Mouse (Mus musculus) kidney, adult 9 months (tissue): ENCODE results near the gene Wdr77.
"Not testable (repeated sequence)": the region's sequence is repeated elsewhere in the genome, so short reads cannot be mapped to it uniquely, and the experiment has no call there.

Experiments used
- DNase-seq: peaks from one replicate; pipeline ENCODE4 v3.0.0; 2022

The Wdr77 gene

DNA sequence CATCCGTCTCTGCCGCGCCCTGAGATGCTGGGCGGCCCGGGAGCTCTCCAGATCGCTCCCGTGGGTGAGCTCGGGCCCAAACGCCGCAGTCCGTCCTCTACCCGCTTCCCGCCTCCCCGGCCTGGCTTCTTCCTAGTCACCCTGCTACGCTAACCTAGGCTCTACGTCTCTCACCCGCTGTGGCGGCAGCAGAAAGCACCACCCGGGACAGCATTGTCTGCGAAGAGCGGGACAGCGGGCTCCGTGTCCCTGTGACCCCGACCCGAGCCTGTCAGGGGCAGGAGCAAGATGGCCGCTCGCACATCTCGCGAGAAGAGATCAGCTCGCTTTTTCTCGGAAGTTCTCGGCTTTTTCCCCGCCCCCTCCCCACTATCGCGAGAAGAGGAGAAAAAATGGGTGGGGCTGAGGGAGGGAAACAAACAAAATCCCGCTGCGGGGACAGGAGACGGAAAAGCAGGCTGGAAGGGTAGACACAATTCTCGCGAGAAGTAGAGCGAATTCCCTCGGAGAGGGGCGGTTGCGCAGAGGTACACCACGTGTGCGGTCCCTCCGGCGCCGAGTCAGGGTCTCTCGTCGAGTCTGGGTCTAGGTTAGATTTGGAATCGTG lies at the start of gene Wdr77:
Gene Wdr77, plus strand, starts transcription at position 396 of the 607 bp plus-strand sequence.
- peak; percentile 98 for DNase-seq

GRCm38 (mm10) chr3:105910519-105911190 lies 48.5 kb upstream of the Wdr77 start:
- DNase-seq = no peak

DNA sequence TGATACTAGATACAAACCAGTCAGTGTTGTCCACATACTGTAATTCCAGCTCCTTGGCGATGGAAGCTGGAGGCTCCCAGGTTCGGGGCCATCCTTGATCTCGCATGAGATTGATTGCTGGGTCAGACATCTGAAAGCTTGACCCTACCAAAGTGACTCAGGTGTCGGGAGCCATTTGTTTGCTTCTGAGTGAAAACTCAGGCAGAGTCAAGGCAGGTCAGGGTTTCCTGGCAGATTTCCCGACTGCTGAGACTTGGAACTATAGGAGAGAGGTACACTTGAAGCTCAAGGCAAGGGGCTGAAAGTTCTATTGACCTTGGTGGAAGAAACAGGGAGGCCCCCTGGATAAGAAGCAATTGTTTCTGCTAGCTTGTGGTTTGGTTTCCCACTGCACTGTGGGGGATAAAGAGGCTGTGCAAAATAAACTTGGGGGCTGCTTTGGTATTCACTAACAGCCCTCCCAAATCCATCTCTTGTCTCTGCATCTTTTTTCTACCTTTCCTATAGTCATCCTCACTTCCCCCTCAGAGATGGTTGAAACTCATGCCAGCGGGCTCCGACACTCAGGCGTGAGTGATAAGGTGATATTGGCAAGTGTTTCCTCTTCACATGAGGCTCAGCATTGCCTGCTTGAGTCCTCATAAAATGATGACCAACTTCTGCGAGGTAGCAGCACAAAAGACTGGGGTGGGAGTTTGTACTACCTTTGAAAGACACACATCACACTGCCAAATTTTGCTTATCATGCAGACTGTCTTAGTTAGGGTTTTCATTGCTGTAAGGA lies 46.9 kb upstream of the Wdr77 start:
- DNase-seq = no peak

GRCm38 (mm10) chr3:105913839-105914681 lies 45.1 kb upstream of the Wdr77 start:
- DNase-seq = no peak

- DNase-seq = no peak
Observed at GRCm38 (mm10) chr3:105915281-105915680, 43.9 kb upstream of the Wdr77 start.

- not testable (repeated sequence) for DNase-seq
Observed at GRCm38 (mm10) chr3:105916455-105916854, 42.7 kb upstream of the Wdr77 start.

DNA sequence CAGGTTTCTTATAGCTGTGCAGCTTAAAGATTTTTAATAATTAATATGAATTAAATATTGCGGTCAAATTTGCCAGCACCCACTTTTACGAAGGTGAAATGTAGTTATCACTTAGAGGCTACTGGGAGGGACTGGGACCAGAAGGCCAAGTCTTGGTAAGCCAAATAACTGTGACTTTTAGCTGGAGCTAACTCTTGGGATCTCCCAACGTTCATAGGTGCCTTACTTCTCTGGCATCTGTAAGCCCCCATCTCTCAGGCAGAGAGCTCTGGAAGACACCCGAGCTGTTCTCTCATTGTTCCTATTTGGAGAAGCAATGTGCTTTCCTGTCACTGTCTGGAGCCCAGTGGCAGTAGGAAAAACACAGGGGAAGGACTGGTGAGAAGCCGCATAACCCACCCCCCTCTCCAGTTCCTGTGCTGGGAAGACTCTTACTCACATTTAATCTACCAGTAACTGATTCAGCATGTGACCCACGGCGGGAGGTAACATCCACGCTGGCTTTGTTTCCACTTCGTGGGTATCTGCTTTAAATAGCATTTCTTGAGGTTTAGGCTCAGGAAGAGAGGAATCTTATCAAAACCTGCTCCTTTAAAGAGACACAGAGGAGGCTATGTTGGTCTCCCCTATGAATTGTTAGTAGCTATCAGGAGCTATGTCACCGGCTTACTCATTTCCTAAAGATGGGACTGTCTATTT lies 41.4 kb upstream of the Wdr77 start:
- DNase-seq = no peak

- DNase-seq = no peak
Observed at GRCm38 (mm10) chr3:105918355-105918745, 40.8 kb upstream of the Wdr77 start.

DNA sequence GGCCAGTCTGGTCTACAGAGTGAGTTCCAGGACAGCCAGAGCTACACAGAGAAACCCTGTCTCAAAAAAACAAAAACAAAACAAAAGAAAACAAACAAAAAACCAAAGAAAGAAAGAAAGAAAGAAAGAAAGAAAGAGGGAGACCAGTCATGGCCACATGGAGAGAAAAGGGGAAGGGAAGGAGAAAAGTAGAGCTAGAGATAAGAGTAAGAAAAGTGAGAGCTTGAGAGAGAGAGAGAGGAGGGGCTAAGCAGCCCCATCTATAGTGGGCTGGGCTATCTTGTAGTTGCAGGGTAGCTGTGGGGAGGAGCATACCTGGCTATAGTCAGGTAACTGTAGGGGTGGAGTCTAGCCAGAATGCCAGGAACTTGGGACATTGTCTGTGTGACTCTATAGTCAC lies 38.4 kb upstream of the Wdr77 start:
- not testable (repeated sequence) for DNase-seq

- DNase-seq = no peak
Observed at GRCm38 (mm10) chr3:105921959-105922358, 37.2 kb upstream of the Wdr77 start.

DNA sequence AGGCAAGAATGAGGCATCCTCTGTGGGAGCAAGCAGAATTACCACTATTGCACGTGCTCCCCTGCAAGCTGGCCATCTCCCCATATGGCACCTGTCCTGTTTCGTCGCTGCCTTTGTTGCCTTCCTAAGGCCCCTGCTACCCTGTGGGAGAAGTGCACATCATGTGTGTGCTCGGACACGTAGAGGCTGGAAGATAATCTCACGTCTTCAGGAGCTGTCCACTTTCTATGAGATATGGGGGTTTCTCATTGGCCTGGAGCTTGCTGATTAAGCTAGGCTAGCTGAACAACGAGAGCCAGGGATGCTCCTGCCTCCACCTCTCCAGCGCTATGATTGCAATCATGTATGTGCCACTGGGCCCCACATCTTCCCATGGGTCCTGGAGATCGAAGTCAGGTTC lies 34.6 kb upstream of the Wdr77 start:
- no peak for DNase-seq

DNA sequence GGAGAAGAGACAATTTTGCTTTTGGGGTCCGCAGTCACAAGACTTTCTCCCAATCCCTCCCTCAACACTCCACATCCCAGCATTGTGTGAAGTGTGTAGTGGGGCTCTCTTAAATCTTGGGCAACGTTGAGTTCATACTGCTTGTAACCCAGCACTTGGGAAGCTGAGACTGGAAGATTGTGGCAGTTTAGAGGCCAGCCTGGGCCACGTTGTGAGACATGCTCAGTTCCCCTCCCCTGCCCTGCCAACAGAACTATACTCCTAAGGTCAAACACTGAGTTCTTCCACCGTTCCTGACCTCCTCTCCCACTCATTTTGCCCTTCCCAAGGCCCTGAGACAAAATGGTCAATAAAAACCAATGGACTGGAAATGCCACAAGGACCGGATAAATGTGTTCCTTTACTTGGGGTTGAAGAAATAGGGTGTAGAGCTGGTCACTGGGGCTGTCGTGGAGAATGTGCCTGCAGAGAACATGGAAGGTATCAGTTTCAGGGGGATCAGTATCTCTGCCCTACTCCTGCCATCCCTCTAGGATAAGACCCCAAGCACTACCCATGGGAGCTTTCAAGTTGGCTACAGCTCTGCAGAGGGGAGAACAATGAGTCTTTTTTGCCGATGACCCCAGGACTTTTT lies 31.5 kb upstream of the Wdr77 start:
- peak; percentile 27 for DNase-seq

GRCm38 (mm10) chr3:105928195-105928569 lies 31.0 kb upstream of the Wdr77 start:
- no peak for DNase-seq

DNA sequence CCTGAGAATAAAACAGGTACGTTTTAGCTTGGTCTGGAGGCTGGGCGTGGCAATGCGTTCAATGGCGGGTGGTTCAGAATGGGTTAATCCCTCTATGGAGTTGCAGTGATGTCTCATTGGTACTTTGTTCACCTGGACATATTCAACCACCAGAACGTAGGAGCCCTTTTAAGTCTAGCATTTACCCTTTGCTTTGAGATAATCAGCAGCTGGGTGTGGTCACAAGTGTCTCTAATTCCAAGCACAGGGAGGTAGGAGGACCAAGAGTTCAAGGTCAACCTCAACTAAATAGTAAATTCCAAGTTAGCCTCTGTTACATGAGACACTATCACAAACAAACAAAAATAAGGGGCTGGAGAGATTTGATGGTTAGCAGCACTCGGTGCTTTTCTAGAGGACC lies 30.4 kb upstream of the Wdr77 start:
- DNase-seq = no peak

- DNase-seq = no peak
Observed at GRCm38 (mm10) chr3:105929821-105930220, 29.3 kb upstream of the Wdr77 start.

DNA sequence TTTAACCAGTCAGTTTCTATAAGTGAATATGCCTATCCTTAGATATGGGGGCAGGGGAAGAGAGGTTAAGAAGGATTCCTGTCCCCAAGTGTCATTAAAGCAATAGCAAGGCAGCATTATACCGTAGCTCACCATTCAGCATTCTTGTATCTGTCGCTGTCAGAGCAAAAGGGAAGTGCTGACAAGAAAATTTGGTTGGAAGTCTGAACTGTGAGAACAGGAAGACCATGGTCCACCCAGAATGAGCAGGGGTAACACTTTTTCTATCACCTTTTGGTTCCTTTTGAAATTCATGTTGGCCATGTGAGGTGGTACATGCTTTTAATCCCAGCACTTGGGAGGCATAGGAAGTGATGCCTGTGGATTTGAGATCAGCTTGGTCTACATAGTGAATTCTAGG lies 28.1 kb upstream of the Wdr77 start:
- no peak for DNase-seq

DNA sequence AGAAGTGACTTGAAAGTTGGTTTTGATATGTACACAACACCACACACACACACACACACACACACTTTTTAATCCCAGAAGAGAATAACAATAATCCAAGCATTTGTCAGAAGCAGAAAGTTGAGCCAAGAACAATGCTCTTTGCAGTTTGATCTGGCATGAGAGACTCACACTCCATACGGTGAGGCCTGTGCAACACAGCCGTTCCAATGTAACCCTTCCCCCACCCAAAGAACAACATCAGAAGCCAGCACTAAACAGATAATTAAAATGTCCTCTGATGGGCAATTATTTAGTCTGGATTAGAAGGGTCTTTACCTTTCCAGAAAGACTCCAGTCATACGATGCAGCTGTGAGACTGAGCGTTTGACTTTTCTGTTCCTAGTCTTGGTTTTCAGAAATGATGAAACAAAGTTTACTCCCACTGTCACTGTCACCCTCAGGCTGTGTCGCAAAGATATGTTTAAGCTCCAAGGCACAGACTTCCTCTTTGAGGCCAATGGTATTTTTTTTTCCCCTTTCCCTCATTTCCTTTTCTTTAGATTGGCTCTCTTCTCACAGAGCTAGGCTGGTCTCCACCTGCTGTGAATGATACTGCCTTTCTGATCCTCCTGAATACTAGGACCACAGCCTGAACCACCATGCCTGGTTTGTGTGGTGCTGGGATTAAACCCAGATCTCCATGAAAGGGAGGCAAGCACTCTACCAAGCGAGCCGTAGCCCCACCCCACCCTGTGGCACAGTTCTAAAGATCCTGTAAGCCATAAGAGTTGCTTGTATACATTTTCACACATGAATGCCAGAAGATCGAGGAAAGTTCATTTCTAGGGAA lies 26.7 kb upstream of the Wdr77 start, which contains the start of gene I830077J02Rik:
Gene I830077J02Rik, minus strand, starts transcription at position 425 of the 832 bp plus-strand sequence.
- no peak for DNase-seq

DNA sequence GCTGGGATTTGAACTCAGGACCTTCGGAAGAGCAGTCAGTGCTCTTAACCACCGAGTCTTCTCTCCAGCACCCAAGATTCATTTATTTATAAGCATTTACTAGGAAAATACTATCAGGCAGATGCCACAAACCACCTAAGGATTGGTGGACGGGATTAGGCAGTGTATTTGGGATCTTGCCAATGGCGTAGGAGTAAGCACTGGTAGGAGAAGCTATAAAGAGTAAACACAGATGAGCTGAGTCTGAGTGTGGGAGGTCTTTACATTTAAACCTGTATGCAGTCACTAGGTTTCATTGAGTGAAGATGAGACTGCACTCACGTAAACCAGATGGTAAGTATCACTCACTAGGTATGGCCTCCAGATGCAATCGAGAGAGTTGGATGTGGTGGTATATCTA lies 25.2 kb upstream of the Wdr77 start:
- DNase-seq = no peak

GRCm38 (mm10) chr3:105935033-105935432 lies 24.1 kb upstream of the Wdr77 start:
- peak; percentile 60 for DNase-seq

DNA sequence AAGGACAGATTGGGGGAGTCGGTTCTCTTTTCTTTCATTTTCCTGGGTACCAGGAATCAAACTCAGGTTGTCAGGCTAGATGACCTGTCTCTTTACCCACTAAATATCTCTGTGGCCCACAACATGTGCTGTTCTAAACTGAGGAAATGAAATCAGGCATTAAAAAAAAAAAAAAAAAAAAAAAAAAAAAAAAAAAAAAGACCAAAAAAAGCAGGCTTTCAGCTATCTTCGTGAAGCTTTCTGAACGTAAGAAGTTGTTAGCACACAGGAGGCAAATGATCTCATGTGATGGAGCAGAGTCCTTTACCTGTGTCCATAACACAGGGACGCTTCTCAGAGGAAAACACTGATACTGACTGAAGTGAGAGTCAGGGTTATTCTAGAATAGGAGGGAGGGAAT lies 23.1 kb upstream of the Wdr77 start:
- no peak for DNase-seq

GRCm38 (mm10) chr3:105951348-105951747 lies 7.8 kb upstream of the Wdr77 start:
- no peak for DNase-seq
